Mouse (Mus musculus) E14TG2a.4 (cell line): ENCODE results near the gene Art1.

Experiments
- CTCF ChIP-seq: conservative IDR thresholded peaks from 2 replicates; pipeline ENCODE4 v1.5.1; 2014; ENCODE audit warnings: low read length
- NANOG ChIP-seq: IDR thresholded peaks from 2 replicates; pipeline ENCODE4 v1.6.1; 2014; ENCODE audit warnings: borderline replicate concordance, low read length, mixed read lengths
- POU5F1 ChIP-seq: IDR thresholded peaks from 2 replicates; pipeline ENCODE4 v1.6.1; 2014; ENCODE audit warnings: low read length, borderline replicate concordance

- TF ChIP-seq CTCF (peak; percentile 8; the same call in 1 of the 2 replicates), POU5F1 (no peak), NANOG (no peak)
Observed at GRCm38 (mm10) chr7:102102241-102102640, 698 bp downstream of the Art1 start.
